Mouse (Mus musculus): Measurements from ENCODE around the gene Lrrk1. TPM values are rescaled to one million over a fixed set of nuclear protein-coding genes. Genes with fewer than 3 reads are reported as not detected.

Gene Lrrk1
- polyA plus RNA-seq, 1 experiment from 2014 or later: 8.5 TPM

DNA sequence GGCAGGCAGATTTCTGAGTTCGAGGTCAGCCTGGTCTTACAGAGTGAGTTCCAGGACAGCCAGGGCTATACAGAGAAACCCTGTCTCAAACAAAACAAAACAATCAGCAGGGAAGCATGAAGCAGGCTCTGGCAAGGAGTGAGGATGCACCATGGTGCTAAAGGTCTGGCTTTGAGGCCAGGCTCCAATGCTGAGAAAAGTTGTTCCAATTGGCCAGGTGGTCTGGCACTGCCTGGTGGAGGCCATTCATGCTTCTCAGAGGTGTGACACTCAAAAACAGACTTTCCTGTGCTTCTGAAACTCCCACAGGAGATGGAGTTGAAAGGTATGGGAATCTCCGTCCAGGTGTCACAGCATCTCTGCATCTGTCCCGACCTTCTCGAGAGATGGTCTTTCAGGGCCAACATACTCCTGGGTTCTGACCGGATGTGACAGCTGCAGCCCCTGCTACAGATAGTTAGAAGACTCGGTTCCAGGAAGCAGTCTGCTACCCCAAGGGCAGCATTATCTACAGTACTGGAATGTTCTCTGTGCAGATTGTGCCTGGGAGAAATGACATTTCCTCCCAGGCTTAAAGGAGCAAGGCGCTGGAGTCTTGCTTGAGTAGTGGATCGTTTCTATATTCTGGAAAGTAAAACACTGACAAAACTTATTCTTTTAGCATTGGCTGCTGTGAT, 134.0 kb downstream of the Lrrk1 start:
- 86% methylated on average over 8 of the region's 8 CpGs for WGBS
- DNase-seq (ENCODE audit: low spot score): no peak
- Histone ChIP-seq H3K4me3 (no peak overlapping the region), H3K36me3 (replicated peaks) (no peaks in the 10 kb centered on the region), H3K27ac (replicated peaks) (no peak overlapping the region), H3K4me1 (no peaks in the 10 kb centered on the region), H3K27me3 (replicated peaks; ENCODE audit: low read depth, poor library complexity, severe bottlenecking) (no peaks in the 10 kb centered on the region), H3K9me3 (no peaks in the 10 kb centered on the region)

DNA sequence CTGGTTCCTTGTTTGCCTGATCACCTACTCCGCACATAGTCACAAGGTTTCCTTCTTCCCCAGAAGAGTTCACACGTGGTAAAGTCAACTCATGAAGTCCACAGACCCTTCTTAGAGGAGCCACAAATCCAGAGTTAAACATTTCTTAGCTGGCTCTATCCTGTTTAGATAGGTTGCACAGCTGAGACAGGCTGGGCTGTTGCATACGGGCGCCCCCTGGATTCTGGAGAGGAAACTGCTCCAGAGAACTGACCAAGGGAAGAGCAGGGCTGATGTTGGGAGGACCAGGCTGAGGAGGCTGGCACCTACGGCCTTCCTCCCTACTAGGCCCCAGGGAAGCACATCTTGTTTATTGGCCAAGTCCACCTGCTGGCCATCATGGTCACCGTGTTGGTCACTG, 138.1 kb downstream of the Lrrk1 start:
- Histone ChIP-seq H3K9me3 (no peaks in the 10 kb centered on the region), H3K27ac (replicated peaks) (no peak overlapping the region; the same call in 1 of the 2 replicates), H3K27me3 (replicated peaks; ENCODE audit: low read depth, poor library complexity, severe bottlenecking) (no peaks in the 10 kb centered on the region), H3K36me3 (replicated peaks) (no peaks in the 10 kb centered on the region), H3K4me3 (no peak overlapping the region), H3K4me1 (peaks cover 16% of the 10 kb centered on the region)
- 30% methylated on average over 6 of the region's 6 CpGs for WGBS
- DNase-seq (ENCODE audit: low spot score): peak; percentile 72

DNA sequence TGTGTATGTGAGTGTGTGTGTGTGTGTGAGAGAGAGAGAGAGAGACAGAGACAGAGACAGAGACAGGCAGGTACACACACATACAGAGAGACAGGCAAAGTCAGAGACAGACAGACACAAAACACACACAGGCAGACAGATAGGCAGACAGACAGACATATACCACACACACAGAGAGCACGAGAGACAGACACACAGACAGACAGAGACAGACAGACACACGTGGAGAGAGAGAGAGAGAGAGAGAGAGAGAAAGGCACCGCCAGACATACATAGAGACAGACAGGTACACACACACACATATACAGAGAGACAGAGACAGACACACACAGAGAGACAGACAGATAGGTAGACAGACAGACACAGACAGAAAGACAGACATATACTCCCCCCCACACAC, 138.7 kb downstream of the Lrrk1 start:
- Histone ChIP-seq H3K9me3 (no peaks in the 10 kb centered on the region), H3K4me1 (peaks cover 16% of the 10 kb centered on the region), H3K36me3 (replicated peaks) (no peaks in the 10 kb centered on the region), H3K27ac (replicated peaks) (no peak overlapping the region; the same call in 1 of the 2 replicates), H3K4me3 (no peak overlapping the region), H3K27me3 (replicated peaks; ENCODE audit: low read depth, poor library complexity, severe bottlenecking) (no peaks in the 10 kb centered on the region)
- DNase-seq (ENCODE audit: low spot score): no peak
- 91% methylated on average over 3 of the region's 3 CpGs for whole genome bisulfite sequencing

DNA sequence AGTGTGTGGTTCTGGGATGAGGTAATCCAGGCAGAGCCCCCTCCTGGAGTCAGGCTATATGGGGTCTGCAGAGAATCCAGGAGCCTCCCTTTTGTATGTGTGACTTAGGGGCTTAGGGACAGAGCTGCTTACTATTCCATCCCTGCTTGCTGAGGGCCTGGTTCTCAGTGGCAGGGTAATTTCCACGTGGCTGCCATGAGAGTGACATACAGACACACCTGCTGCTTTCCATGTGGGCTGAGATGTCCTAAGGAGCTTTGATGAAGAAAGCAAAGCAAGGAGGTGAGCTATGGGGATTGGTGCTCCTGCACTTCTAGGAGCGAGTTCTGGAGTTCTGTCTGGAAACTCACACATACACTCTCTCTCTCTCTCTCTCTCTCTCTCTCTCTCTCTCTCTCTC, 139.1 kb downstream of the Lrrk1 start:
- H3K27ac ChIP-seq (replicated peaks): 0 out of 2 replicates have a peak overlapping the region, but pooled peaks have one; percentile 10
- H3K9me3 ChIP-seq: no peaks in the 10 kb centered on the region
- 53% methylated on average over 2 of the region's 2 CpGs for WGBS
- H3K27me3 ChIP-seq (replicated peaks; ENCODE audit: low read depth, poor library complexity, severe bottlenecking): no peaks in the 10 kb centered on the region
- H3K4me1 ChIP-seq: peaks cover 16% of the 10 kb centered on the region
- no peak overlapping the region for H3K4me3 ChIP-seq
- no peak for DNase-seq (ENCODE audit: low spot score)
- no peaks in the 10 kb centered on the region for H3K36me3 ChIP-seq (replicated peaks)

DNA sequence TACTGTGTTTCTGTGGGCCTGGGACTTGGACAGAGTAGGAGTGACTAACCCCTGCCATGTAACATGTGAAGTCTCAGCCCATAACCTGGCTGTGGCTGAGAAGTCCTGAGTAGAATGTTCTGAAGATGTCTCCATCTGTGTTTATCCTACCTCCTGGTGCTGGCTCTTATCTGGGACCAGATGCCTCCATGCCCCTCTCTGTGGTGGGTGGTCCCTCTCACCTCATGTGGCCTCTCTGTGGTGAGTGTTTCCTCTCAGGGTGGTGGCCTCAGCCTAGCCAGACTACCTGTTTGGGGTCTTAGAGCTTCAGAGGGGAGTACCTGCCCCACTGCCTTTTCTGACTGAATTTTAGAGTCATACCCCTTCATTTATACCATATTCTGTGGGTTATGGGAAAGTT, 139.9 kb downstream of the Lrrk1 start:
- H3K9me3 ChIP-seq: no peaks in the 10 kb centered on the region
- H3K27ac ChIP-seq (replicated peaks): 0 out of 2 replicates have a peak overlapping the region, but pooled peaks have one; percentile 31
- no peak overlapping the region for H3K4me3 ChIP-seq
- H3K36me3 ChIP-seq (replicated peaks): no peaks in the 10 kb centered on the region
- no peak for DNase-seq (ENCODE audit: low spot score)
- peaks cover 16% of the 10 kb centered on the region for H3K4me1 ChIP-seq
- no peaks in the 10 kb centered on the region for H3K27me3 ChIP-seq (replicated peaks; ENCODE audit: low read depth, poor library complexity, severe bottlenecking)

DNA sequence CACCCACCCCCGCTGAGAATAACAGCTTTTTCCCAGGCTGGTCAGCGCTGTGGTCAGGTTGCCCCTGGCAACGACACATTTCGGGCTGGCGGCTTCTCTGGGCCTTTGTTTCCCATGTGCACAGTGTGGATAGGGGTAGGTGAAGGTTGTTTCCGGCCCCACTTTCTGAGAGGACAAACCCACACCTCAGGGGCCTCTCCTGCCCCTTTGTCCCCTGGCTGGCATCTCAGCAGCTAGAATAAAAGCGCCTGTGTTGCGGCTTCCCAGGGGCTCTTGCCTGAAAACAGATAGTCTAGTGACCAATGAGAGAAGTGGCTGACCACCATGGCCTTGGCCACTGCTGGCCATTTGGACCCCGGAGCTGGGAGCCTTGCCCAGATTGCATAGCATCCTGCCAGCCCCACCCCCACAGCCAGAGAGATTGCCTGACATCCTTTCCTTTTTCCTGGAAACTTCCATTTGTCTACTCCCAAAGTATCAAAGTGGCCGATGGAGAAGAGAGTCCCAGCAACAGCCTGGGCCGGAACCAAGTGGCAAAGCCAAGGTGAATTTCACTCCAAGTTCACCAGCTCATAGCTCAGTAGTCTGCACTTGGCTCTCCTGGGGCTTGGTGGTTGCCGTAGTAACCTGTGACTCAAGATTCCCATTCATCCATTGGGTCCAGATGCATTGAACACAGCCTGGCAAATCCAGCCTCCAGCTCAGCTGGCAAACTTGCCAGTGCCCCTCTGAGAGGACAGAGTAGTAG, 140.7 kb downstream of the Lrrk1 start:
- Histone ChIP-seq H3K4me1 (peaks cover 16% of the 10 kb centered on the region), H3K9me3 (no peaks in the 10 kb centered on the region), H3K27me3 (replicated peaks; ENCODE audit: low read depth, poor library complexity, severe bottlenecking) (no peaks in the 10 kb centered on the region), H3K27ac (replicated peaks) (peak overlapping the region; percentile 31), H3K4me3 (no peak overlapping the region), H3K36me3 (replicated peaks) (no peaks in the 10 kb centered on the region)
- WGBS: 52% methylated on average over 12 of the region's 12 CpGs
- DNase-seq (ENCODE audit: low spot score): peak; percentile 25

GRCm38 (mm10) chr7:66246716-66247235, 141.4 kb downstream of the Lrrk1 start:
- Histone ChIP-seq H3K27me3 (replicated peaks; ENCODE audit: low read depth, poor library complexity, severe bottlenecking) (no peaks in the 10 kb centered on the region), H3K9me3 (no peaks in the 10 kb centered on the region), H3K4me3 (no peak overlapping the region), H3K27ac (replicated peaks) (0 out of 2 replicates have a peak overlapping the region, but pooled peaks have one; percentile 7), H3K4me1 (peaks cover 16% of the 10 kb centered on the region), H3K36me3 (replicated peaks) (no peaks in the 10 kb centered on the region)
- DNase-seq (ENCODE audit: low spot score): no peak
- 69% methylated on average over 11 of the region's 11 CpGs for WGBS

GRCm38 (mm10) chr7:66245646-66246045, 142.5 kb downstream of the Lrrk1 start:
- 84% methylated on average over 5 of the region's 5 CpGs for WGBS
- H3K4me1 ChIP-seq: peaks cover 16% of the 10 kb centered on the region
- no peak for DNase-seq (ENCODE audit: low spot score)
- H3K4me3 ChIP-seq: no peak overlapping the region
- no peaks in the 10 kb centered on the region for H3K36me3 ChIP-seq (replicated peaks)
- H3K27ac ChIP-seq (replicated peaks): no peak overlapping the region
- H3K9me3 ChIP-seq: no peaks in the 10 kb centered on the region
- H3K27me3 ChIP-seq (replicated peaks; ENCODE audit: low read depth, poor library complexity, severe bottlenecking): no peaks in the 10 kb centered on the region

DNA sequence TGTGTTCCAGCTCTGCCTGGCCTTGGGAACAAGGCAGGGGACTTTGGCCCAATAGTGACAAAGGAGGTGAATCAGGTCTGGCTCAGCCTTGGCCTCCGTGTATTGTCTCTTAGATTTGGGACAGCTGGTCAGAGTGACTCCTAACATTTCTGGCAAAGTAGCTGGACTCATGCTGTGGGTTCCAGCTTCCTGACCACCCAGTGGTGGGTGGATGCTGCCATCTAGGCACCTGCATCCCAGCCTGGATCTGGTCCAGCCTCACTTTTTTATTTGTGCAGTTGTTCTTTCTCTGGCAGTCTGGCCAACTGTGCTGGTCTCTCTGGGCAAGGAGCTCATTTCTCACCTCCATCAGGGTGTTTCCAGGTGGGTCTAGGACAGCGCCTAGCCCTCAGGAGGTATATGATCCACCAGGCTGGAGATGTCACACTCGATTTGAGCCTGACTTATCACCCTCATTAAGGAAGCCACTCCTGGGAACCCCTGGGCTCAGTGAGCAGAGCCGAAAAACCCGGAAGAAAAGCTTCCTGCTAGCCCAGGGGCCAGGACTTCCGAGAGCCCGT, 144.3 kb downstream of the Lrrk1 start:
- no peak overlapping the region for H3K4me3 ChIP-seq
- H3K9me3 ChIP-seq: no peaks in the 10 kb centered on the region
- no peaks in the 10 kb centered on the region for H3K36me3 ChIP-seq (replicated peaks)
- whole genome bisulfite sequencing: 79% methylated on average over 7 of the region's 7 CpGs
- no peak overlapping the region for H3K27ac ChIP-seq (replicated peaks)
- no peaks in the 10 kb centered on the region for H3K27me3 ChIP-seq (replicated peaks; ENCODE audit: low read depth, poor library complexity, severe bottlenecking)
- DNase-seq (ENCODE audit: low spot score): no peak
- peaks cover 16% of the 10 kb centered on the region for H3K4me1 ChIP-seq

- no peaks in the 10 kb centered on the region for H3K36me3 ChIP-seq (replicated peaks)
- no peak for DNase-seq (ENCODE audit: low spot score)
- no peaks in the 10 kb centered on the region for H3K27me3 ChIP-seq (replicated peaks; ENCODE audit: low read depth, poor library complexity, severe bottlenecking)
- H3K9me3 ChIP-seq: no peaks in the 10 kb centered on the region
- H3K4me3 ChIP-seq: no peak overlapping the region
- H3K27ac ChIP-seq (replicated peaks): no peak overlapping the region
- peaks cover 4% of the 10 kb centered on the region for H3K4me1 ChIP-seq
- 91% methylated on average over 4 of the region's 4 CpGs for WGBS
Observed at GRCm38 (mm10) chr7:66241855-66242412, 146.2 kb downstream of the Lrrk1 start.

- Histone ChIP-seq H3K36me3 (replicated peaks) (no peaks in the 10 kb centered on the region), H3K27me3 (replicated peaks; ENCODE audit: low read depth, poor library complexity, severe bottlenecking) (no peaks in the 10 kb centered on the region), H3K4me1 (peaks cover 10% of the 10 kb centered on the region), H3K27ac (replicated peaks) (no peak overlapping the region), H3K9me3 (no peaks in the 10 kb centered on the region), H3K4me3 (no peak overlapping the region)
- DNase-seq (ENCODE audit: low spot score): no peak
- 93% methylated on average over 3 of the region's 3 CpGs for WGBS
Observed at GRCm38 (mm10) chr7:66238157-66238556, 150.0 kb downstream of the Lrrk1 start.

- Histone ChIP-seq H3K27me3 (replicated peaks; ENCODE audit: low read depth, poor library complexity, severe bottlenecking) (no peaks in the 10 kb centered on the region), H3K36me3 (replicated peaks) (no peaks in the 10 kb centered on the region), H3K4me1 (peaks cover 44% of the 10 kb centered on the region), H3K4me3 (no peak overlapping the region), H3K27ac (replicated peaks) (peak overlapping the region; percentile 57), H3K9me3 (no peaks in the 10 kb centered on the region)
- WGBS: 80% methylated on average over 6 of the region's 6 CpGs
- DNase-seq (ENCODE audit: low spot score): no peak
Observed at GRCm38 (mm10) chr7:66233947-66234516, 154.1 kb downstream of the Lrrk1 start.

All from embryonic facial prominence, embryonic 10.5 days (tissue).